Mouse (Mus musculus) inflammation-experienced regulatory T-cells (primary cell): ENCODE results near the gene Gtsf2. TPM values are rescaled to one million over a fixed set of nuclear protein-coding genes. Genes with fewer than 3 reads are reported as not detected.

Experiments used
- polyA plus RNA-seq, 2 experiments: library from polyadenylated mRNA; unstranded; fragments of 100-300 nt; shearing (Covaris generic); gene quantifications; one replicate each; pipeline ENCODE4 v1.2.1; 2017

Gtsf2 gene
- polyA plus RNA-seq: not detected

DNA sequence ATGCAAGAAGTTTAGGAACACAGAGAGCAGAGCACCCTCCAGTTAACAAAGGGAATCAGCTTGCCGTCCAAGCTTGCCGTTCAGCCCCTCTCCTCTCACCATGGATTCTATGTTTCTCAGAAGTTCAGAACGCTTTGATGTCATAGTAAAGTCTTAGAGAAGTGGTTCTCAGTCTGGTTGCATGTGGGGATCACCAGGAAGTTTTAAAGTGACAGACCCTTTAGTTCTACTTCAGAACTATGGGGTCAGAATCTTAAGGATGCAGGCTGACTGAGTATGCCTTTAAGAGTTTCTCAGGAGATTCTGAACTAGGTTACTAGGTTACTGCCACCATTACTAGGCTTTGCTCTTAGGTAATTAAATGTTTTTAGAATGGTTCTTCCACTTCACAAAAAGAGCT is at the start of gene Gtsf2:
Gtsf2 (minus strand) TSS at position 101 of the 400 bp plus-strand sequence.

DNA sequence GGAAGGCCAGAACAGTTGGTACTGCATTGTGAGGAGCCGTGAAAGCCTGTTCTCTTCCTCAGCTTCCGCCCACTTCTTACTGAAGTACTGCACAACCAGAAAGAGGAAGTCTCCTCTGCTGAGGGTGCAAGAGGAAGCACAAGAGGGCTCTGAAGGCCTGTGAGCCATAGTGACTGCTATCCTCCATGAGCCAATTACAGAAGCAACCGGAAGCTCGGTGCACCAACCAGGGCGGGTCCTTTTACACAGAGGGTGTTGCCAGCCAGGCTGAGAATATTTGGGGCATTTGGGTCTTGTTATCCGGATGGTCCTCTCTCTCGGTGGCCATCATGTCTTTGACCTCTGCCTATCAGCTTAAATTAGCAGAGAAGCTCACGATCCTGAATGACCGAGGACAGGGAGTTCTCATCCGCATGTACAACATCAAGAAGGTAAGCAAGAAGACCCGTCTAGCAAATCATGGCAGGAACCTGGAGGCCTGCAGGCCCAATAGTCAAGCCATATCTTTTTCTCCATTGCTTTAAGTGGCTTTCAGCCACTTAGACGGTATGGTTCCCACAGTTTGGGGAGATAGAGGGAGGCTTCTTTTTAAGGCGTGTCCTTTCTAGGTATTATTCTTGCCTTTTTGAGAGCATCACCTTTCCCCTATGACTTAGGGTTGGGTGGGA is 5.4 kb upstream of the Gtsf2 start, which contains the start of gene Nckap1l:
Nckap1l (plus strand) TSS at position 244 of the 668 bp plus-strand sequence.

DNA sequence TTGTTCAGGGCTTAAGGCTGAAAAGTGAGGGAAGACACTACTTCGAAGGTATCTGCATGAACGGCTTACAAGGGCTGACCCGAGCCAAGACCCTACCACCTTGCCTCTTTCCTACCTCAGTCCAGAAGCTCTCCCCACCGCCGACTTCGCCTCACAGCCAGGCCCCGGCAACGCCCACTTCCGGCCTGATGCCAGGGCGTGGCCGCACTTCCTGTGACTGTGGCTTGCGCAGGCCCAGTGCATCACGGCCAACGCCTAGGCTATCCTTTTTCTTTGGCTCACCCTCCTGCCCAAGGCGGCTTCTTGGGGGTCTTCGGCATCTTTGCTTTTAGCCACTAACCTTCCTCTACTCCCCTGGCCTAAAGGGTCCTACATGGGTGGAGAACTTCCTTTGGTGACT is 18.0 kb downstream of the Gtsf2 start, which contains the start of gene Gtsf1:
Gtsf1 (minus strand) TSS at position 230 of the 400 bp plus-strand sequence.

Other genes starting within 250 kb of the Gtsf2 start
- 10 to 100 TPM; 14.4 to 14.5 TPM for gene Cbx5, start 208.7 kb downstream of the Gtsf2 start, polyA plus RNA-seq
- 100 to 1,000 TPM; 122 to 140 TPM for gene Hnrnpa1, start 208.0 kb downstream of the Gtsf2 start, polyA plus RNA-seq
- 1 to 10 TPM; 1.2 to 1.9 TPM for gene Nfe2, start 190.1 kb downstream of the Gtsf2 start, polyA plus RNA-seq
- 100 to 1,000 TPM; 150 to 183 TPM for gene Copz1, start 175.8 kb downstream of the Gtsf2 start, polyA plus RNA-seq
- not detected for gene Gpr84, start 137.9 kb downstream of the Gtsf2 start, polyA plus RNA-seq
- gene Zfp385a, start 108.4 kb downstream of the Gtsf2 start, polyA plus RNA-seq: under 1 TPM in 1 of 2 experiments, not detected in 1; 0.45 TPM
- 1 to 10 TPM; 4.4 to 6.0 TPM for gene Itga5, start 81.7 kb downstream of the Gtsf2 start, polyA plus RNA-seq
- gene Gtsf1, start 18.0 kb downstream of the Gtsf2 start, polyA plus RNA-seq: not detected
- 100 to 1,000 TPM; 130 to 134 TPM for gene Nckap1l, start 5.3 kb upstream of the Gtsf2 start, polyA plus RNA-seq
- 1 to 10 TPM; 6.6 to 7.0 TPM for gene Pde1b, start 54.6 kb upstream of the Gtsf2 start, polyA plus RNA-seq
- under 1 TPM in 1 of 2 experiments, not detected in 1; 0.82 TPM for gene Ppp1r1a, start 89.5 kb upstream of the Gtsf2 start, polyA plus RNA-seq
- gene Glycam1, start 116.6 kb upstream of the Gtsf2 start, polyA plus RNA-seq: 1 to 10 TPM in 1 of 2 experiments, under 1 TPM in 1; 0.35 to 3.2 TPM